Mouse (Mus musculus) NIH3T3 (cell line): ENCODE results near the gene Lgsn.

ENCODE experiments used
- DNase-seq: peaks from one replicate; pipeline ENCODE4 v3.0.0-alpha.2; 2012; ENCODE audit warnings: low read depth

Lgsn gene

GRCm38 (mm10) chr1:31214831-31215230 is 38.6 kb downstream of the Lgsn start:
- no peak for DNase-seq

DNA sequence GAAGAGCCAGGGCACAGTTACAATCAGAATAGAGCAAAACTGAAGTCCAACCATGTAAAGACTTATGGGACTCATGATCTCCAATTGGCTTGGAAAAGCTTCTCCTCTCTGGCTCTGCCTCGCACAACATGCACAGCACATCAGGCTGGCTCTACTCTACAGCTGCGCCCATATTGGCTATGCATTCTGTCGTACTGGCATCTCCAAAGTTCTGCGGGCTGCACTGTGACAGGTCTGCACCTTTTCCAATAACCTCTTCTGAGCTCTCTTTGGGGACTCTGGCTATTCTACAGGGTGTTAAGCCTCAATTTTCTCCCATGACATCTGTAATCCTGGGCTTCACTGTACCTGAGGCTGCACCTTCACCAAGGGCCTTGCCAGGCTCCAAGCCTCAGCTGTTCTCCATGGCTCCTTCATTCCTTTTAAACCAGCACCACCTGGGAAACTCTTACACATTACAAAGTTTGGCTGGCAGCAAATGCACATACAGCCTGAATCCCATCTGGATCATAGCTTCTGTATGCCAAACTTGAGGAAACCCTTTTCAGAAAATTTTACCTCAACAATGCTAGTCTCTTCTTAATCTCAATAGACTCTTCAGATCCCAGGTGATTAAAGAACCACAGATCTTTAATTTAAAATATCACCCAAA is 44.5 kb downstream of the Lgsn start:
- DNase-seq, result no peak

DNA sequence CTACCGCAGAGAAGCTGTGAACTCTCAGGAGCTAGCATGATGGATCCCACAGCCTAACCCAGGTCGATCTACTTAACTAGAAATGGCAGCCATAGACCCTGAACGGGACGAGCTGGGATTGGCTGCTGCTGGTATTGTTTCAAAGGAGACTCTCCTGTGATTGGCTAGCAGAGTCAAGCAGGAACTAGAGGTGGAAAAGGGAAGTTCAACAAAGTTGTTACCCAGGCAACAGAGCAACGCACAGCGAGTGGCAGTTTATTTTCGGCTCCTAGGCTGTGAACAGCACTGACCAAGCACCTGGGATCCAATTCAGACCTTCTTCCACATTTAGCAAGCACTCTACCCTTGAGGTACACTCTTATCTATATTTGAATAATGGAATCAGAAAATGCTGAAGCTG is 46.4 kb downstream of the Lgsn start, which contains the start of the genes 4931428L18Rik and Pih1d3:
Gene 4931428L18Rik, minus strand, starts transcription at position 121 of the 400 bp plus-strand sequence.
Gene Pih1d3, plus strand, starts transcription at position 275 of the 400 bp plus-strand sequence.
- DNase-seq, result no peak

GRCm38 (mm10) chr1:31233319-31234036 is 57.3 kb downstream of the Lgsn start:
- DNase-seq, result no peak
